Mouse (Mus musculus): ENCODE measurements around the gene Lrrc8b.
A peak's percentile ranks its signal among the peaks of the same experiment; 100 is the strongest.

GRCm38 (mm10) chr5:105494918-105495901 is 79.6 kb downstream of the Lrrc8b start:
- peak; percentile 72; the same call in 1 of the 2 replicates for TF ChIP-seq CTCF (IDR thresholded peaks at IDR 0.05; ENCODE audit: borderline replicate concordance, extremely low read depth, insufficient read depth, insufficient read length)
- TF ChIP-seq POLR2A (IDR thresholded peaks at IDR 0.05; ENCODE audit: borderline replicate concordance, extremely low read depth, insufficient read depth, insufficient read length, poor library complexity, severe bottlenecking), result no peak
